Mouse (Mus musculus) limb, embryonic 13.5 days (tissue): ENCODE results near the gene St6gal2. TPM values are rescaled to one million over a fixed set of nuclear protein-coding genes. Genes with fewer than 3 reads are reported as not detected.

Source experiments
- ATAC-seq: fragments of 200-750 bp; cut with Nextera tagmentation; 2 replicates; pipeline ENCODE4 v1.8.0; 2017; ENCODE audit warnings: low read depth, moderate number of reproducible peaks, moderate TSS enrichment; ENCODE audit not compliant: low FRiP score
- H3K27ac ChIP-seq: fragments of 300-500 bp; sonication (generic); 2 replicates; pipeline ENCODE4 v1.5.1; 2015; ENCODE audit warnings: inconsistent platforms, mild to moderate bottlenecking, moderate library complexity
- H3K27me3 ChIP-seq: fragments of 300-500 bp; sonication (generic); 2 replicates; pipeline ENCODE4 v1.6.1; 2015; ENCODE audit warnings: mild to moderate bottlenecking, inconsistent platforms
- H3K36me3 ChIP-seq: fragments of 300-500 bp; sonication (generic); 2 replicates; pipeline ENCODE4 v1.6.1; 2015; ENCODE audit warnings: inconsistent platforms, mild to moderate bottlenecking, moderate library complexity
- H3K4me1 ChIP-seq: fragments of 300-500 bp; sonication (generic); 2 replicates; pipeline ENCODE4 v1.6.1; 2015; ENCODE audit warnings: inconsistent platforms
- H3K4me2 ChIP-seq: fragments of 300-500 bp; sonication (generic); replicated peaks from 2 replicates; pipeline ENCODE4 v1.6.1; 2015; ENCODE audit warnings: inconsistent platforms, mild to moderate bottlenecking, moderate library complexity
- H3K4me3 ChIP-seq: fragments of 300-500 bp; sonication (generic); 2 replicates; pipeline ENCODE4 v1.5.1; 2015; ENCODE audit warnings: moderate library complexity, mild to moderate bottlenecking, inconsistent platforms
- H3K9ac ChIP-seq: fragments of 300-500 bp; sonication (generic); 2 replicates; pipeline ENCODE4 v1.6.1; 2015; ENCODE audit warnings: mild to moderate bottlenecking, inconsistent platforms
- H3K9me3 ChIP-seq: fragments of 300-500 bp; sonication (generic); 2 replicates; pipeline ENCODE4 v1.6.1; 2016; ENCODE audit warnings: inconsistent platforms
- WGBS: fragments of 180-500 bp; shearing (Covaris S2); methylation state at CpG from one replicate; pipeline ENCODE4 v1.1.7; 2015; 5-methylcytosine and 5-hydroxymethylcytosine counted together
- polyA plus RNA-seq: library from polyadenylated mRNA; unstranded; fragments of >200 nt; fragmentation: Nextera tagmentation; extraction: Ambion mirVana; gene quantifications from 2 replicates; pipeline ENCODE4 v1.2.1, GENCODE M21; 2015

The St6gal2 gene
- polyA plus RNA-seq = 3.4 and 4.9 TPM in 2 replicates

- H3K4me3 ChIP-seq = peak within 1 kb of the TSS; percentile 64
- under 1% methylated on average over 83 of the region's 84 CpGs for WGBS
- peaks cover 16% of the 10 kb centered on the region for H3K4me1 ChIP-seq
- peak within 1 kb of the TSS; percentile 82 for H3K9ac ChIP-seq
- H3K27ac ChIP-seq = peak within 1 kb of the TSS; percentile 48; the same call in 1 of the 2 replicates
- peak within 1 kb of the TSS; percentile 91 for H3K4me2 ChIP-seq
- peak; percentile 86 for ATAC-seq
- no peaks in the 10 kb centered on the region for H3K36me3 ChIP-seq
- H3K9me3 ChIP-seq = no peaks in the 10 kb centered on the region
- peaks cover 30% of the 10 kb centered on the region for H3K27me3 ChIP-seq
These were observed at the start of gene St6gal2 for GRCm38 (mm10) chr17:55445250-55446184. Gene St6gal2, plus strand, starts transcription at chr17:55445382.

GRCm38 (mm10) chr17:55406043-55406442 lies 39.1 kb upstream of the St6gal2 start:
- Histone ChIP-seq H3K27me3 (no peaks in the 10 kb centered on the region), H3K4me2 (no peak overlapping the region), H3K27ac (no peak overlapping the region), H3K36me3 (no peaks in the 10 kb centered on the region), H3K4me3 (no peak overlapping the region), H3K9ac (no peak overlapping the region), H3K9me3 (no peaks in the 10 kb centered on the region), H3K4me1 (no peaks in the 10 kb centered on the region)
- WGBS = 86% methylated on average over 2 of the region's 2 CpGs
- no peak for ATAC-seq

DNA sequence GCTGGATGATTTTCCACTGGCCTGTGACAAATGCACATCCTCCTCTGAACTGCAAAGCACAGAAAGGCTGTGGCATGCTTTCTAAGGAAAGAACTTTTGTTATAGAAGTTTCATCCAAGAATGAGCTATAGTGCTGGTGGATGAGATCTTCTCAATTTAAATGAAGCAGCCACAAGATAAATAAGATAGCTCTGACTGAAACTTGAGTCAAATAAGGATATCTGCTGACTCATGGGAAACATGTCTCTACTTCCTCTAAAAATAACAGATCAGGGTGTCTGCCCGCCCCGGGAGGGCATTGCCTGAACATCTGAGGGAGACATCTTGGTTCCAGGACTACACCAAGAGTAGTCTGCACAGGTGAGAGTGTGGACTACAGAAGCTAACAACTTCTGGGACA lies 28.7 kb upstream of the St6gal2 start:
- H3K27ac ChIP-seq = no peak overlapping the region
- ATAC-seq = no peak
- no peaks in the 10 kb centered on the region for H3K36me3 ChIP-seq
- no peaks in the 10 kb centered on the region for H3K4me1 ChIP-seq
- H3K27me3 ChIP-seq = no peaks in the 10 kb centered on the region
- H3K9ac ChIP-seq = no peak overlapping the region
- WGBS = 84% methylated on average over 2 of the region's 2 CpGs
- no peak overlapping the region for H3K4me3 ChIP-seq
- no peak overlapping the region for H3K4me2 ChIP-seq
- no peaks in the 10 kb centered on the region for H3K9me3 ChIP-seq

GRCm38 (mm10) chr17:55446185-55446527 lies 974 bp downstream of the St6gal2 start:
- H3K27me3 ChIP-seq = peaks cover 30% of the 10 kb centered on the region
- no peaks in the 10 kb centered on the region for H3K9me3 ChIP-seq
- peak overlapping the region; percentile 82 for H3K9ac ChIP-seq
- peak overlapping the region; percentile 64 for H3K4me3 ChIP-seq
- H3K27ac ChIP-seq = no peak overlapping the region
- H3K36me3 ChIP-seq = no peaks in the 10 kb centered on the region
- WGBS = 0% methylated on average over 6 of the region's 6 CpGs
- H3K4me1 ChIP-seq = peaks cover 16% of the 10 kb centered on the region
- H3K4me2 ChIP-seq = peak overlapping the region; percentile 91
- no peak; the same call in 1 of the 2 replicates for ATAC-seq

GRCm38 (mm10) chr17:55446698-55447097 lies 1.5 kb downstream of the St6gal2 start:
- 28% methylated on average over 4 of the region's 4 CpGs for WGBS
- Histone ChIP-seq H3K27ac (no peak overlapping the region), H3K36me3 (no peaks in the 10 kb centered on the region), H3K4me3 (peak overlapping the region; percentile 64), H3K27me3 (peaks cover 30% of the 10 kb centered on the region), H3K9ac (no peak overlapping the region), H3K4me2 (peak overlapping the region; percentile 91), H3K4me1 (peaks cover 16% of the 10 kb centered on the region), H3K9me3 (no peaks in the 10 kb centered on the region)
- no peak for ATAC-seq

DNA sequence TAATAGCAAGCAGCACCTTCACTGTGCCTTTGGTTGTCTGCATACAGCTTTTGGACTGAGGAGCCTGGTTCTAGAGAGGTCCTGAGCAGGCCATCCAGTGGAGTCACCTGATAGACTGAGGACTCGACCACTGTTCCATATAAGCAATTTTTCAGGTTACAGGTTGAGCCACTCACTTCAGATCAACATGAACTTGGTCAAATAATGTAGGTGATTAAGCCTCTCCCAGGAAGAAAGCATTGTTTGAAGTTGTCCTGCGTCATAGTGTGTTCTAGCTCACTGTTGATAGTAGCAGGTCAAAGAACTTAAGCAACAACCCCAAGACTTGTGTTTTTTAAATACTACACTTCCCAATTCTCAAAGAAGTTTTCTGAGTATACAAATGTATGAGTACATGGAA lies 5.8 kb downstream of the St6gal2 start:
- Histone ChIP-seq H3K36me3 (no peaks in the 10 kb centered on the region), H3K9me3 (no peaks in the 10 kb centered on the region), H3K4me1 (peaks cover 11% of the 10 kb centered on the region), H3K9ac (no peak overlapping the region), H3K27ac (no peak overlapping the region), H3K4me3 (no peak overlapping the region), H3K27me3 (peaks cover 18% of the 10 kb centered on the region), H3K4me2 (no peak overlapping the region)
- no peak for ATAC-seq
- 69% methylated on average over 2 of the region's 2 CpGs for WGBS

- Histone ChIP-seq H3K4me2 (no peak overlapping the region), H3K4me3 (no peak overlapping the region), H3K27me3 (no peaks in the 10 kb centered on the region), H3K27ac (no peak overlapping the region), H3K9me3 (no peaks in the 10 kb centered on the region), H3K9ac (no peak overlapping the region), H3K36me3 (no peaks in the 10 kb centered on the region), H3K4me1 (no peaks in the 10 kb centered on the region)
- 24% methylated on average over 3 of the region's 3 CpGs for WGBS
- ATAC-seq = no peak
These were observed 9.3 kb downstream of the St6gal2 start for GRCm38 (mm10) chr17:55454487-55454886.

GRCm38 (mm10) chr17:55460187-55460586 lies 15.0 kb downstream of the St6gal2 start:
- no peak for ATAC-seq
- 67% methylated on average over 1 of the region's 1 CpGs for WGBS

DNA sequence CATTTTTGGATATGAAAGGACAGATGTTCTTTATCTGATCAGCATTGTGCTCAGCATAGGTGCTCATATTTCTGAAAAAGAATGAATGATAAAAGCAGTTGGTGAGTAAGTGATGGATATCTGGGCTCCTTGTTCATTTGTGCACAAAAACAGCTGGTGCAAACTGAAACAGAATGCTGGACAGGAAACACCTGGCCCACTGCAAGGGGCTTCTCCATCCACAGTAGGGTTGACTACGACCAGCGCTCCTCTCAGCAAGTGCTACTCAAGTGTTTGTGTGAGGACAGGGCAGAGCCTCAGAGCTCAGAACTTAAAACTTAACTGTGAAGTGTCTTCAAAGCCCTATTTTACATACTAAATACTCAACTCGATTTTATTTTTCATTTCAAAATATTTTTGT lies 22.4 kb downstream of the St6gal2 start:
- Histone ChIP-seq H3K9ac (no peak overlapping the region), H3K4me2 (no peak overlapping the region), H3K4me1 (no peaks in the 10 kb centered on the region), H3K4me3 (no peak overlapping the region), H3K27me3 (no peaks in the 10 kb centered on the region), H3K9me3 (no peaks in the 10 kb centered on the region), H3K36me3 (no peaks in the 10 kb centered on the region), H3K27ac (no peak overlapping the region)
- WGBS = 56% methylated on average over 3 of the region's 3 CpGs
- no peak for ATAC-seq

More at GRCm38 (mm10) chr17:55460187-55460586, 15.0 kb downstream of the St6gal2 start:
- Histone ChIP-seq H3K27me3 (no peaks in the 10 kb centered on the region), H3K4me3 (no peak overlapping the region), H3K4me1 (peaks cover 3% of the 10 kb centered on the region; the same call in 1 of the 2 replicates), H3K36me3 (no peaks in the 10 kb centered on the region), H3K4me2 (no peak overlapping the region), H3K27ac (no peak overlapping the region), H3K9ac (no peak overlapping the region), H3K9me3 (no peaks in the 10 kb centered on the region)

GRCm38 (mm10) chr17:55468963-55469362 lies 23.8 kb downstream of the St6gal2 start:
- no peaks in the 10 kb centered on the region for H3K36me3 ChIP-seq
- no peak overlapping the region for H3K27ac ChIP-seq
- no peaks in the 10 kb centered on the region for H3K27me3 ChIP-seq
- H3K9ac ChIP-seq = no peak overlapping the region
- ATAC-seq = no peak
- no peaks in the 10 kb centered on the region for H3K9me3 ChIP-seq
- H3K4me3 ChIP-seq = no peak overlapping the region
- no peak overlapping the region for H3K4me2 ChIP-seq
- H3K4me1 ChIP-seq = no peaks in the 10 kb centered on the region

DNA sequence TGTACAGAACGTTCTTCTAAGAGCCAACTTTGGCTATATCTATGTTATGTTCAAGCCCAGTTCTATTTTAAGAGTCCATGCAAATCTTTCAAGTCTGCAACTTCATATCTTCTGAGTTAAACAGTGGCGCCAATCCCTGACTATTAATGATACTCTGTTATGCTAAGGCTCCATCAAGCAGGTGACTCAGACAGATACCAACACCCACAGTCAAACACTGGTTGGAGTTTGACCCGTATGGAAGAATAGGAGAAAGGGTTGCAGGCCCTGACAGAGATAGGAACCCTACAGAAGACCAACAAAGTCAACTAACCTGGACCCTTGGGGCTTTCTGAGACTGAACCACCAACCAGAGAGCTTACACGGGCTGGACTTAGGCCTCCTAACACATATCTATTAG lies 30.8 kb downstream of the St6gal2 start:
- H3K27me3 ChIP-seq = no peaks in the 10 kb centered on the region
- ATAC-seq = no peak
- no peak overlapping the region for H3K27ac ChIP-seq
- WGBS = 82% methylated on average over 4 of the region's 4 CpGs
- H3K4me3 ChIP-seq = no peak overlapping the region
- no peak overlapping the region for H3K9ac ChIP-seq
- no peak overlapping the region for H3K4me2 ChIP-seq
- peaks cover 9% of the 10 kb centered on the region for H3K4me1 ChIP-seq
- H3K9me3 ChIP-seq = peaks cover 7% of the 10 kb centered on the region; the same call in 1 of the 2 replicates
- H3K36me3 ChIP-seq = no peaks in the 10 kb centered on the region

- no peak; the same call in 1 of the 2 replicates for ATAC-seq
- H3K27ac ChIP-seq = no peak overlapping the region
- H3K27me3 ChIP-seq = 0 out of 2 replicates have a peak, but pooled peaks cover 3% of the 10 kb centered on the region
- H3K4me2 ChIP-seq = no peak overlapping the region
- peaks cover 1% of the 10 kb centered on the region; the same call in 1 of the 2 replicates for H3K36me3 ChIP-seq
- H3K4me1 ChIP-seq = peaks cover 9% of the 10 kb centered on the region
- no peak overlapping the region for H3K9ac ChIP-seq
- no peak overlapping the region for H3K4me3 ChIP-seq
- H3K9me3 ChIP-seq = peaks cover 7% of the 10 kb centered on the region; the same call in 1 of the 2 replicates
These were observed 32.2 kb downstream of the St6gal2 start for GRCm38 (mm10) chr17:55477361-55477760.
